Mouse (Mus musculus) MEL (cell line): ENCODE data around the gene Cd79b.

Source experiments
- JUND ChIP-seq: IDR thresholded peaks from 2 replicates; pipeline ENCODE4 v1.6.1; 2011; ENCODE audit warnings: low read depth, mild to moderate bottlenecking, improper control_type of control experiment, low read length
- POLR2AphosphoS5 ChIP-seq: IDR thresholded peaks from 2 replicates; pipeline ENCODE4 v1.6.1; 2012; ENCODE audit warnings: low read depth, borderline replicate concordance, mild to moderate bottlenecking, inconsistent platforms, low read length, moderate library complexity, mixed read lengths

DNA sequence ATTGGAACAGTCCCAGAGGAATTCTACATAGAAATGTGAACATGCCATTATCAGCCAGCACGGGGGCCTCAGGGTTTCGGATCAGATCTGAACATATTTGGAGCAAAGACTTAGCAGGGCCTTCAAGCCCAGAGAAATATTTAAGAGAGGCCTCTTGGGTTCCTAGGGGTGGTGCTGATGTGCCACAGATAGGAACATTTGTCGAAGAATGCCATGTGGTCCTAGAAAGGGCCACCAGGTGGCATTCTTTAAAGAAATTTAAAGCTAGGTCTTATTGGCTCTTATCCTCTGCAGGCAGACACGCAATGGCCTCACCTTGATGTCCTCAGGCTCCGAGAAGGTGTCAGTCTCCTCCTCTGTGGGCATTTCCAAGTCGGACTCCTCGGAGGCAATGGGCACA is 15.1 kb upstream of the Cd79b start:
- no peak for TF ChIP-seq JUND
- TF ChIP-seq POLR2AphosphoS5, result no peak
